Mouse (Mus musculus): Measurements from ENCODE around the gene Lrrc8e. TPM values are rescaled to one million over a fixed set of nuclear protein-coding genes. Genes with fewer than 3 reads are reported as not detected.

Lrrc8e gene
- total and polyA plus RNA-seq, 3 experiments, result 0.29 to 0.52 (median 0.37) TPM

DNA sequence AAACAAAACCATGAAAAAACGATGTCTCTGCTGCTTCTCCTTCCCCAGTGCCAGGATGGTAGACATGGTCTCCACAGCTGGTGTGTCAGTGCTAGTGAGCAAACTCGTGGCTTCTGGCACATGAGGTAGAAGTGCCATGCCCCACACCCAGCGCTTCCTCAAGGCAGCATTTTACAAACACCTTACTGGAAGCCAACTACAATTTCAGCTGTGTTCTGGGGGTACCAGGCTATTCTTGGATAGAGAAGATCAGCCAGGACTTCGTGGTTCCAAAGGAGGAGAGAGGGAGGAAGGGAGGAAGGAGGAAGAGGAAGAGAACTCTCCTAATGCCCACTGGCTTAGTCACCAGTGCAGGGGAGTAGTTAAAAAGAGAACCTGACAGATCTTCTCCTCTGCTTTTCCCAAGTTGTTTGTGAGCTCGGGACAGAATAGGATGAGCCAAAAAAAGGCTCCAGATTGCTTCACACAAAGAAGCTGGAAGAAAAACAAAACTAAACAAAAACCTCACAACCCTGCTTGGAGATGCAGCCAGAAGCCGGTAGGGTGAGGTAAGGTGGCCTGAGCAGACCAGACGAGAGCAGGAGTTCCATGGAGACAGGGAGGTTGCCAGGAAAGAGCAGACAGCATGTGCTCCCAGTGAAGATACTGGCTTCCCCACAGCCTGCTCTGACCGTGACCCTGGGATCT, 36.6 kb downstream of the Lrrc8e start:
- intact Hi-C loops (cut with DNase I), result no loop called here
- WGBS, result 72% methylated on average over 8 of the region's 8 CpGs

DNA sequence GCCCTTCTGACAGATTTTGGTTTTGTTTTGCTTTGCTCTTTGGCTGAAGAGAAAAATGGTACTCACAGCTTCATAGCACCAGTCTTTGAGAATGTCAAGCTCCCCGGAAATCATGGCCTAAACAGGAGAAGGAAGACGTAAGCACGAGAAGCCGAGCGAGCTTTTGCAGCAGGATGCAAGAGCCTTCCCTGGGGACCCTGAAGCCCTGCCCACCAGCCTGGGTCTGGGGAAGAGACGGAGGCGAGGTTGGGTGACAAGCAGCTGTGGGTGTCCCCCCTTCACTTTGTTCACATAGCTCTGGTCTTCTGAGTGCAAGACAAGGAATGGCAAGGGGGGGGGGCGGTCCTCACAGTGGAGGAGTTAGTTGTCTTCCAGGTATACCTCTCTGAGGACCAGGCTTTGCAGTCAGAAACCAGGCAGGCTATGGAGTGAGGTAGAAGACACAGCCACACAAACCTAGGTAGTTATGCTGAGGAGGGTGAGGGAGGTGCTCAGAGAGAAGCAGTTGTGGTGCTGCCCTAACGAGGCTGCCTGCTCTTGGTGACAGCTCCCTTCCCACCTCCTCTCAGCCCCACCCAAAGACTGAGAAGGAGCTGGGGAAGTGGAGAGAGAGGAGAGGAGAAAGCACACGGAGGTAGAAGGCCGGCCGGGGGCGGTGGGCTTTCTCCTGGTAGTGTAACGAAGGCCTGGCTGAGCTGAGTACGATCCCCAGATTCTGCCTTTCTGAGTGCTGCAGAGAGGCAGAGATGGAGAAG, 38.7 kb downstream of the Lrrc8e start:
- Histone ChIP-seq H3K9ac (ENCODE audit: low read depth, low read length) (no peak overlapping the region), H3K4me3 (no peak overlapping the region), H3K36me3 (ENCODE audit: control insufficient read depth, insufficient read depth, low read length) (no peaks in the 10 kb centered on the region), H3K79me2 (replicated peaks; ENCODE audit: control insufficient read depth, insufficient read depth, low read length) (no peaks in the 10 kb centered on the region), H3K4me1 (ENCODE audit: control insufficient read depth, insufficient read depth, low read length) (no peaks in the 10 kb centered on the region), H3K27ac (no peak overlapping the region), H3K27me3 (ENCODE audit: control insufficient read depth, insufficient read depth, low read length) (no peaks in the 10 kb centered on the region)
- no peak for TF ChIP-seq POLR2A (IDR thresholded peaks at IDR 0.05; ENCODE audit: insufficient read depth, low read depth, low read length)
- no peak for TF ChIP-seq EP300 (IDR thresholded peaks at IDR 0.05; ENCODE audit: insufficient read depth, low read depth, low read length)
- no peak for TF ChIP-seq CTCF (IDR thresholded peaks at IDR 0.05)
- intact Hi-C loops (cut with DNase I), result no loop called here
- DNase-seq, result no peak
- 87% methylated on average over 15 of the region's 15 CpGs for WGBS

More for the DNA sequence above, 36.6 kb downstream of the Lrrc8e start:
- Histone ChIP-seq H3K79me2 (replicated peaks; ENCODE audit: control insufficient read depth, insufficient read depth, low read length) (no peaks in the 10 kb centered on the region), H3K9ac (ENCODE audit: low read depth, low read length) (no peak overlapping the region), H3K4me3 (no peak overlapping the region), H3K36me3 (ENCODE audit: control insufficient read depth, insufficient read depth, low read length) (no peaks in the 10 kb centered on the region), H3K4me1 (ENCODE audit: control insufficient read depth, insufficient read depth, low read length) (peaks cover 3% of the 10 kb centered on the region), H3K27ac (no peak overlapping the region), H3K27me3 (ENCODE audit: control insufficient read depth, insufficient read depth, low read length) (no peaks in the 10 kb centered on the region)
- DNase-seq, result no peak
- TF ChIP-seq CTCF (IDR thresholded peaks at IDR 0.05), result no peak
- TF ChIP-seq EP300 (IDR thresholded peaks at IDR 0.05; ENCODE audit: insufficient read depth, low read depth, low read length), result no peak
- TF ChIP-seq POLR2A (IDR thresholded peaks at IDR 0.05; ENCODE audit: insufficient read depth, low read depth, low read length), result no peak

- DNase-seq, result no peak
- Histone ChIP-seq H3K4me1 (ENCODE audit: control insufficient read depth, insufficient read depth, low read length) (no peaks in the 10 kb centered on the region), H3K9ac (ENCODE audit: low read depth, low read length) (no peak overlapping the region), H3K4me3 (no peak overlapping the region), H3K36me3 (ENCODE audit: control insufficient read depth, insufficient read depth, low read length) (no peaks in the 10 kb centered on the region), H3K27ac (no peak overlapping the region), H3K27me3 (ENCODE audit: control insufficient read depth, insufficient read depth, low read length) (no peaks in the 10 kb centered on the region), H3K79me2 (replicated peaks; ENCODE audit: control insufficient read depth, insufficient read depth, low read length) (no peaks in the 10 kb centered on the region)
- intact Hi-C loops (cut with DNase I), result no loop called here
- WGBS, result 80% methylated on average over 15 of the region's 15 CpGs
- TF ChIP-seq POLR2A (IDR thresholded peaks at IDR 0.05; ENCODE audit: insufficient read depth, low read depth, low read length), result no peak
- peak; percentile 58 for TF ChIP-seq CTCF (IDR thresholded peaks at IDR 0.05)
- TF ChIP-seq EP300 (IDR thresholded peaks at IDR 0.05; ENCODE audit: insufficient read depth, low read depth, low read length), result no peak
These were observed 41.0 kb downstream of the Lrrc8e start for GRCm38 (mm10) chr8:4267627-4268026.

GRCm38 (mm10) chr8:4269609-4270008, 43.0 kb downstream of the Lrrc8e start:
- Histone ChIP-seq H3K27me3 (ENCODE audit: control insufficient read depth, insufficient read depth, low read length) (no peaks in the 10 kb centered on the region), H3K9ac (ENCODE audit: low read depth, low read length) (no peak overlapping the region), H3K79me2 (replicated peaks; ENCODE audit: control insufficient read depth, insufficient read depth, low read length) (no peaks in the 10 kb centered on the region; the same call in 1 of the 2 replicates), H3K4me3 (no peak overlapping the region), H3K36me3 (ENCODE audit: control insufficient read depth, insufficient read depth, low read length) (peaks cover 4% of the 10 kb centered on the region), H3K27ac (no peak overlapping the region), H3K4me1 (ENCODE audit: control insufficient read depth, insufficient read depth, low read length) (no peaks in the 10 kb centered on the region)
- WGBS, result 69% methylated on average over 6 of the region's 6 CpGs
- DNase-seq, result no peak
- intact Hi-C loops (cut with DNase I), result no loop called here
- no peak for TF ChIP-seq POLR2A (IDR thresholded peaks at IDR 0.05; ENCODE audit: insufficient read depth, low read depth, low read length)
- no peak for TF ChIP-seq CTCF (IDR thresholded peaks at IDR 0.05)
- TF ChIP-seq EP300 (IDR thresholded peaks at IDR 0.05; ENCODE audit: insufficient read depth, low read depth, low read length), result no peak

DNA sequence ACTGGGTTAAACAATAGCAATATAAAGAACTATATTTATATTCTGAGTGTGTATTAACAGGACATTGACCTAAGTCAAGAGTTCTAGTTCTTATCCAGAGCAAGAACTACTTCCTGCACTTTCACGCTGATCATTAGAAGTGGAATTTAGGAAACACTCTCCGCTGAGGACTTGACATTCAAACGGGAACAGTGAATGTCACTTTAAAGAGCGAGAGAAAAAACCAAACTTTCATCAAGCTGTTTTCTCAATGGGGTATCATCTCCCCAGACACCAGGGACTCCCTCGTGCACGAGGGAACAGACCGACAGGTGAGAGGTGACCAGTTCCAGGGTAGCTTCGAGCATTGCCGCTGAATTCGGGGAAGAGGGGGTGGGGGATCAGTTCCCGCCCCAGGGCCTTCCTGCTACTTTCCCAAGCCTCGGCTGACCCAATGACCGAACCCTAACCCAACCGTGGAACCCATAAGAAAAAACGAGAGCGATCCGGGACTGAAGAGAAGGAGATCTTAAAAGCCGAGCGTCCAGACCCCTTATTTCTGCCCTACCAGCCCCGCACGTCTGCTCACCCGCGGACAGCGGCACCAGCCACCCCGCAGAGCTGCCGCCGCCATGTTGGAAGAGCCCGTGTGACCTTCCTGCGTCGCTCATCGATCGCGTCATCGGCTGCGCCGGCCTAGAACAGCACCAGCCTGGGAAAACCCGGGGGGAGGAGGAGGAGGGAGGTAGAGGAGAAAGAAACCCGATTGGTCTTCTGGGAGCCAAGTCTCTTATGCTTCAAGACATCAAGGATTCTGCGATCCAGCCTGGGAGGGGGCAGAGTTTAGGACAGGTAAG, 48.9 kb downstream of the Lrrc8e start, which contains the start of gene Timm44:
TSS of gene Timm44 (minus strand) at position 639 of the 836 bp plus-strand sequence.
- Histone ChIP-seq H3K27me3 (ENCODE audit: control insufficient read depth, insufficient read depth, low read length) (no peaks in the 10 kb centered on the region), H3K27ac (peak within 1 kb of the TSS; percentile 79), H3K4me3 (peak within 1 kb of the TSS; percentile 86), H3K36me3 (ENCODE audit: control insufficient read depth, insufficient read depth, low read length) (peaks cover 9% of the 10 kb centered on the region), H3K4me1 (ENCODE audit: control insufficient read depth, insufficient read depth, low read length) (no peaks in the 10 kb centered on the region; the same call in 1 of the 2 replicates), H3K9ac (ENCODE audit: low read depth, low read length) (peak within 1 kb of the TSS; percentile 86), H3K79me2 (replicated peaks; ENCODE audit: control insufficient read depth, insufficient read depth, low read length) (peaks cover 2% of the 10 kb centered on the region)
- peak; percentile 95 for DNase-seq
- WGBS, result under 1% methylated on average over 39 of the region's 39 CpGs
- TF ChIP-seq POLR2A (IDR thresholded peaks at IDR 0.05; ENCODE audit: insufficient read depth, low read depth, low read length) (peak; percentile 86), EP300 (IDR thresholded peaks at IDR 0.05; ENCODE audit: insufficient read depth, low read depth, low read length) (peak; percentile 82), CTCF (IDR thresholded peaks at IDR 0.05) (no peak)
- intact Hi-C loops (cut with DNase I), result loop anchor here (1.0 to 2.0 kb wide), 3 partner anchors 16 to 49 kb away; partner anchors contain the start of genes Ccl25, Ctxn1, Elavl1 and Gm49320

Measured in heart, adult 2 months (tissue).